ENCODE assay signal across 9 mouse cellular contexts in genomic region chr7:6781541-6781940, GRCm38 (mm10). TPM values are rescaled to one million over a fixed set of nuclear protein-coding genes. Genes with fewer than 3 reads are reported as not detected.
DNase-seq lines count a peak whose midpoint lies in the region; ATAC-seq lines count a peak whose summit lies in the region.
"Had no signal": no experiment of that assay in that cellular context is flagged by ENCODE, and none has a peak within 500 bp of the region (broad histone marks: within the 10 kb centered on the region; RNA-seq: fewer than 3 reads in every experiment).

No protein-coding gene starts in this region.

- no peaks in the 10 kb centered on the region for H3K27me3 ChIP-seq in hindbrain, embryonic 13.5 days
- no peaks in the 10 kb centered on the region for H3K27me3 ChIP-seq in neural tube, embryonic 13.5 days

- no peaks in the 10 kb centered on the region for H3K9me3 ChIP-seq in hindbrain, embryonic 13.5 days
- no peaks in the 10 kb centered on the region for H3K9me3 ChIP-seq in neural tube, embryonic 13.5 days

- DNase-seq in cerebellum, postnatal 10 days = peak; percentile 23 to 30
- no peak for DNase-seq in cerebellum, adult 8-10 months
- peak; percentile 20 to 27 for DNase-seq in left cerebral cortex, postnatal 25 days (ENCODE audit: low spot score in 2 of 2)
- DNase-seq in left cerebral cortex, adult 18-20 months (ENCODE audit: low spot score in 2 of 2) = no peak
- no peak for DNase-seq in ovary, postnatal 14 days (ENCODE audit: low spot score)

- H3K36me3 ChIP-seq in hindbrain, embryonic 13.5 days = no peaks in the 10 kb centered on the region
- H3K36me3 ChIP-seq in neural tube, embryonic 13.5 days = no peaks in the 10 kb centered on the region

- H3K4me3 ChIP-seq in hindbrain, embryonic 13.5 days = no peak overlapping the region
- no peak overlapping the region for H3K4me3 ChIP-seq in neural tube, embryonic 13.5 days
- H3K4me3 ChIP-seq: erythroblast, embryonic 14.5 days had no signal

- peak overlapping the region; percentile 76; the same call in 1 of the 2 replicates for H3K27ac ChIP-seq in hindbrain, embryonic 13.5 days
- H3K27ac ChIP-seq in neural tube, embryonic 13.5 days (replicated peaks) = peak overlapping the region; percentile 84

- H3K9ac ChIP-seq in hindbrain, embryonic 13.5 days = no peak overlapping the region
- H3K9ac ChIP-seq in neural tube, embryonic 13.5 days = no peak overlapping the region

- no peak overlapping the region for H3K4me2 ChIP-seq in hindbrain, embryonic 13.5 days
- no peak overlapping the region for H3K4me2 ChIP-seq in neural tube, embryonic 13.5 days

- 39% methylated on average over 11 of the region's 11 CpGs for WGBS in hindbrain, embryonic 13.5 days
- 35% methylated on average over 11 of the region's 11 CpGs for WGBS in neural tube, embryonic 13.5 days

- no peak for ATAC-seq in hindbrain, embryonic 13.5 days (ENCODE audit: low FRiP score)
- peak; percentile 42; the same call in 1 of the 2 replicates for ATAC-seq in neural tube, embryonic 13.5 days (ENCODE audit: low read depth)
- ATAC-seq in CD4-positive, CD25-positive, alpha-beta regulatory T cell, adult 4 months = no peak

- H3K4me1 ChIP-seq in hindbrain, embryonic 13.5 days (replicated peaks) = peaks cover 32% of the 10 kb centered on the region
- H3K4me1 ChIP-seq in neural tube, embryonic 13.5 days (replicated peaks) = peaks cover 37% of the 10 kb centered on the region

- intact Hi-C loops in left cerebral cortex, postnatal 25 days (cut with DNase I) = no loop called here

RNA-seq across cellular contexts. Expression of gene Usp29, which starts 51.2 kb away (rescaled TPM):
- total RNA-seq in left cerebral cortex, postnatal 25 days (2021) = 10 to 100 TPM; 41.2 to 43.8 TPM
- total RNA-seq in left cerebral cortex, adult 18-20 months (2021) = 10 to 100 TPM; 42.2 to 44.7 TPM
- 28.7 and 30.2 TPM in 2 replicates for polyA plus RNA-seq in hindbrain, embryonic 13.5 days (2015; fragmentation: Nextera tagmentation; extraction: Ambion mirVana)
- polyA plus RNA-seq in neural tube, embryonic 13.5 days (2015; fragmentation: Nextera tagmentation; extraction: Ambion mirVana) = 19.1 and 20.6 TPM in 2 replicates
- under 1 TPM in 1 of 2 experiments, not detected in 1; 0.31 TPM for polyA plus RNA-seq in CD4-positive, CD25-positive, alpha-beta regulatory T cell, adult 4 months (2017; shearing (Covaris generic))

RNA-seq across cellular contexts. Expression of gene Peg3, which starts 51.3 kb away (rescaled TPM):
- total RNA-seq in left cerebral cortex, postnatal 25 days (2021) = 100 to 1,000 TPM; 201 to 222 TPM
- total RNA-seq in left cerebral cortex, adult 18-20 months (2021) = 100 to 1,000 TPM; 217 to 231 TPM
- 69.9 and 77.2 TPM in 2 replicates for polyA plus RNA-seq in hindbrain, embryonic 13.5 days (2015; fragmentation: Nextera tagmentation; extraction: Ambion mirVana)
- 65.2 and 87.1 TPM in 2 replicates for polyA plus RNA-seq in neural tube, embryonic 13.5 days (2015; fragmentation: Nextera tagmentation; extraction: Ambion mirVana)
- not detected for polyA plus RNA-seq in CD4-positive, CD25-positive, alpha-beta regulatory T cell, adult 4 months (2017; shearing (Covaris generic))

Comparison
In these comparisons a context has a peak if more than half of its experiments do, and no peak if none do; other contexts are left out.
1. DNase-seq: peak in cerebellum, postnatal 10 days (2 of 2) and left cerebral cortex, postnatal 25 days (2 of 2); none in cerebellum, adult 8-10 months (single experiment), left cerebral cortex, adult 18-20 months (0 of 2) and ovary, postnatal 14 days (single experiment).
2. RNA of gene Usp29, which starts 51.2 kb away (polyA plus RNA-seq): 28.7 to 30.2 TPM in hindbrain, embryonic 13.5 days and 19.1 to 20.6 TPM in neural tube, embryonic 13.5 days; 0.31 TPM in CD4-positive, CD25-positive, alpha-beta regulatory T cell, adult 4 months; every median in the first group is over 10 times any median in the second.
3. RNA of gene Peg3, which starts 51.3 kb away (polyA plus RNA-seq): 69.9 to 77.2 TPM in hindbrain, embryonic 13.5 days and 65.2 to 87.1 TPM in neural tube, embryonic 13.5 days; not detected in CD4-positive, CD25-positive, alpha-beta regulatory T cell, adult 4 months; every median in the first group is over 10 times any median in the second.